Mouse (Mus musculus): ENCODE data around the gene D8Ertd738e. TPM values are rescaled to one million over a fixed set of nuclear protein-coding genes. Genes with fewer than 3 reads are reported as not detected.

Gene D8Ertd738e
- total and polyA plus RNA-seq, 2 experiments from 2014 or later = 130 to 255 TPM

DNA sequence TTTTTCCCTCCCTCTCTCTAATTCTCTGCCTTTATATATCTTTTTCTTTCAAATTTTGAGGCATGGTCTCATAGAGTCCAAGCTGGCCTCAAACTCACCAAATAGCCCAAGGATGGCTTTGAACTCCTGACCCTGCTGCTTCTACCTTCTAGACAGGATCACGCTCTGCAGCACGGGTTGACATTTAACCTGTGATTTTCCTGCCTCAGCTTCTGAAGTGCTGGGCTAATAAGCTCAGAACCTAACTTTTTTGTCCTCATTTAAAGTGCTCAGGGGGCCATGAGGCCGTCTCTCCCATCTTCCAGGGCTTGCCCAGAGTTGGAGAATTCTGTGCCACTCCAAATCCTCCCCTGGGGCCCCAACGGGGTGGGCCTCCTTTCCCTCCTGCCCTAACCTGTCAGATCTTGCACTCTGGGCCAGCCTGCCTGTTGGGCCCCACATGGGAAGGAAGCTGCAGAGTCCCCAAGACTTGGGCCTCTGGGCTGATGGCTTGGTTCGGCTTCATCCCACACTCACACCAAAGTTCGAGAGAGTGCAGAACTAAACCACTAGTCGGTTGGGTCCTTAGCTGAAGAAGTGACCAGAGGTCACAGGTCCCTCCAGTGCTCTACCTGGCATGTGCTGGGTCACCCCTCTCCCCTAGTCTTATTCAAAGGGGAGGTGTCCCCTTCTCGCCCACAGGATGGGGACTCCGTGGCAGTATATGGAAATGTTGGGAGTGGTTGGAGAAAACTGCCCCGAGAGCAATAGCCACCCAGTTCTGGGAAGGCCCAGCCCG, 50.0 kb downstream of the D8Ertd738e start:
- Histone ChIP-seq H3K27ac (ENCODE audit: low read depth, low read length) (peak overlapping the region; percentile 3; the same call in 1 of the 2 replicates), H3K4me2 (ENCODE audit: low read depth) (no peak overlapping the region), H3K4me3 (ENCODE audit: low read depth, low read length) (no peak overlapping the region), H3K9me3 (ENCODE audit: low read length) (no peaks in the 10 kb centered on the region), H3K27me3 (ENCODE audit: insufficient read depth, low read length) (no peaks in the 10 kb centered on the region), H3K9ac (no peak overlapping the region), H3K4me1 (ENCODE audit: insufficient read depth) (peaks cover 16% of the 10 kb centered on the region), H3K36me3 (ENCODE audit: insufficient read depth) (no peaks in the 10 kb centered on the region)
- WGBS = 38% methylated on average over 11 of the region's 11 CpGs
- DNase-seq (no peak), ATAC-seq (no peak)
- TF ChIP-seq CTCF (IDR thresholded peaks at IDR 0.05; ENCODE audit: low read depth) = no peak

- ATAC-seq = no peak
Observed at GRCm38 (mm10) chr8:84198871-84199270, 50.6 kb downstream of the D8Ertd738e start.

GRCm38 (mm10) chr8:84197922-84198774, 51.4 kb downstream of the D8Ertd738e start:
- peak overlapping the region; percentile 50 for H3K4me3 ChIP-seq (ENCODE audit: low read depth, low read length)
- H3K27ac ChIP-seq (ENCODE audit: low read depth, low read length) = peak overlapping the region; percentile 79
- no peaks in the 10 kb centered on the region for H3K36me3 ChIP-seq (ENCODE audit: insufficient read depth)
- H3K4me2 ChIP-seq (ENCODE audit: low read depth) = peak overlapping the region; percentile 71
- DNase-seq (peak; percentile 84), ATAC-seq (peak; percentile 87)
- 1% methylated on average over 30 of the region's 30 CpGs for WGBS
- no peak for TF ChIP-seq CTCF (IDR thresholded peaks at IDR 0.05; ENCODE audit: low read depth)
- peak overlapping the region; percentile 26 for H3K9ac ChIP-seq
- H3K9me3 ChIP-seq (ENCODE audit: low read length) = no peaks in the 10 kb centered on the region
- H3K27me3 ChIP-seq (ENCODE audit: insufficient read depth, low read length) = no peaks in the 10 kb centered on the region
- peaks cover 10% of the 10 kb centered on the region for H3K4me1 ChIP-seq (ENCODE audit: insufficient read depth)

More at GRCm38 (mm10) chr8:84198871-84199270, 50.6 kb downstream of the D8Ertd738e start:
- H3K4me2 ChIP-seq (ENCODE audit: low read depth) = peak overlapping the region; percentile 71
- no peak overlapping the region for H3K9ac ChIP-seq
- TF ChIP-seq CTCF (IDR thresholded peaks at IDR 0.05; ENCODE audit: low read depth) = no peak
- 24% methylated on average over 4 of the region's 4 CpGs for WGBS
- H3K36me3 ChIP-seq (ENCODE audit: insufficient read depth) = no peaks in the 10 kb centered on the region
- peak overlapping the region; percentile 2; the same call in 1 of the 2 replicates for H3K27ac ChIP-seq (ENCODE audit: low read depth, low read length)
- H3K4me3 ChIP-seq (ENCODE audit: low read depth, low read length) = no peak overlapping the region
- no peaks in the 10 kb centered on the region for H3K27me3 ChIP-seq (ENCODE audit: insufficient read depth, low read length)
- peaks cover 12% of the 10 kb centered on the region for H3K4me1 ChIP-seq (ENCODE audit: insufficient read depth)
- no peak for DNase-seq
- H3K9me3 ChIP-seq (ENCODE audit: low read length) = no peaks in the 10 kb centered on the region

GRCm38 (mm10) chr8:84197141-84197921, 52.2 kb downstream of the D8Ertd738e start:
- ATAC-seq = peak; percentile 63
- TF ChIP-seq CTCF (IDR thresholded peaks at IDR 0.05; ENCODE audit: low read depth) = no peak
- 2% methylated on average over 43 of the region's 43 CpGs for WGBS

More at GRCm38 (mm10) chr8:84197141-84197921, 52.2 kb downstream of the D8Ertd738e start:
- peak; percentile 95 for DNase-seq
- Histone ChIP-seq H3K27me3 (ENCODE audit: insufficient read depth, low read length) (no peaks in the 10 kb centered on the region), H3K9ac (peak overlapping the region; percentile 26), H3K4me3 (ENCODE audit: low read depth, low read length) (peak overlapping the region; percentile 50), H3K9me3 (ENCODE audit: low read length) (no peaks in the 10 kb centered on the region), H3K36me3 (ENCODE audit: insufficient read depth) (no peaks in the 10 kb centered on the region), H3K4me2 (ENCODE audit: low read depth) (peak overlapping the region; percentile 71), H3K27ac (ENCODE audit: low read depth, low read length) (peak overlapping the region; percentile 79), H3K4me1 (ENCODE audit: insufficient read depth) (peaks cover 10% of the 10 kb centered on the region)

MicroRNAs encoded within 50 kb of the gene (microRNA counts, 519-probe panel; counts per million panel counts)
- microRNA mmu-miR-23a (4,749 counts per million, percentile 64 among the panel's probes with 10 or more counts), microRNA mmu-miR-27a (5,069 counts per million, percentile 67 among the panel's probes with 10 or more counts)

Small RNAs within 50 kb of the gene (microRNA-seq; reads per million reads assigned to microRNA genes)
- gene Mir23a (6,016 to 6,148 reads per million in 2 experiments), gene Mir24-2 (0 reads per million in 2 experiments), gene Mir27a (96.6 to 147 reads per million in 2 experiments), gene Mir3074-2 (0 reads per million in 2 experiments)

Other genes starting within 250 kb of the D8Ertd738e start
- 0.15 and 0.81 TPM in 2 replicates for gene 1700067K01Rik, start 248.2 kb downstream of the D8Ertd738e start, total RNA-seq (2014; rRNA removed)
- gene 1700067K01Rik, start 248.2 kb downstream of the D8Ertd738e start, polyA plus RNA-seq (2015; fragmentation: Nextera tagmentation; extraction: Ambion mirVana) = 0.36 and 0.86 TPM in 2 replicates
- gene 2210011C24Rik, start 237.5 kb downstream of the D8Ertd738e start, total RNA-seq (2014; rRNA removed) = not detected in 2 replicates
- gene 2210011C24Rik, start 237.5 kb downstream of the D8Ertd738e start, polyA plus RNA-seq (2015; fragmentation: Nextera tagmentation; extraction: Ambion mirVana) = 0.38 and 1.2 TPM in 2 replicates
- gene Palm3, start 228.2 kb downstream of the D8Ertd738e start, total RNA-seq (2014; rRNA removed) = 2.7 and 5.4 TPM in 2 replicates
- gene Palm3, start 228.2 kb downstream of the D8Ertd738e start, polyA plus RNA-seq (2015; fragmentation: Nextera tagmentation; extraction: Ambion mirVana) = 2.8 and 4.3 TPM in 2 replicates
- 0.31 and 0.86 TPM in 2 replicates for gene Il27ra, start 207.1 kb downstream of the D8Ertd738e start, total RNA-seq (2014; rRNA removed)
- 0.29 and 0.45 TPM in 2 replicates for gene Il27ra, start 207.1 kb downstream of the D8Ertd738e start, polyA plus RNA-seq (2015; fragmentation: Nextera tagmentation; extraction: Ambion mirVana)
- 0.33 TPM in 1 of 2 replicates, not detected in the other for gene Rln3, start 204.7 kb downstream of the D8Ertd738e start, total RNA-seq (2014; rRNA removed)
- gene Rln3, start 204.7 kb downstream of the D8Ertd738e start, polyA plus RNA-seq (2015; fragmentation: Nextera tagmentation; extraction: Ambion mirVana) = not detected in 2 replicates
- gene Gm10643, start 184.6 kb downstream of the D8Ertd738e start, total RNA-seq (2014; rRNA removed) = 3.3 and 4.7 TPM in 2 replicates
- 1.3 and 1.6 TPM in 2 replicates for gene Gm10643, start 184.6 kb downstream of the D8Ertd738e start, polyA plus RNA-seq (2015; fragmentation: Nextera tagmentation; extraction: Ambion mirVana)
- gene Rfx1, start 182.9 kb downstream of the D8Ertd738e start, total RNA-seq (2014; rRNA removed) = 22.2 and 31.2 TPM in 2 replicates
- gene Rfx1, start 182.9 kb downstream of the D8Ertd738e start, polyA plus RNA-seq (2015; fragmentation: Nextera tagmentation; extraction: Ambion mirVana) = 4.4 and 6.2 TPM in 2 replicates
- gene Dcaf15, start 145.0 kb downstream of the D8Ertd738e start, total RNA-seq (2014; rRNA removed) = 49.5 and 63.2 TPM in 2 replicates
- 16.3 and 17.2 TPM in 2 replicates for gene Dcaf15, start 145.0 kb downstream of the D8Ertd738e start, polyA plus RNA-seq (2015; fragmentation: Nextera tagmentation; extraction: Ambion mirVana)
- gene Podnl1, start 123.7 kb downstream of the D8Ertd738e start, total RNA-seq (2014; rRNA removed) = 0.08 and 0.24 TPM in 2 replicates
- 0.09 and 0.23 TPM in 2 replicates for gene Podnl1, start 123.7 kb downstream of the D8Ertd738e start, polyA plus RNA-seq (2015; fragmentation: Nextera tagmentation; extraction: Ambion mirVana)
- 64.2 and 70.1 TPM in 2 replicates for gene Cc2d1a, start 101.8 kb downstream of the D8Ertd738e start, total RNA-seq (2014; rRNA removed)
- 36.3 and 48.4 TPM in 2 replicates for gene Cc2d1a, start 101.8 kb downstream of the D8Ertd738e start, polyA plus RNA-seq (2015; fragmentation: Nextera tagmentation; extraction: Ambion mirVana)
- 3.5 and 6.0 TPM in 2 replicates for gene 4930432K21Rik, start 101.7 kb downstream of the D8Ertd738e start, total RNA-seq (2014; rRNA removed)
- gene 4930432K21Rik, start 101.7 kb downstream of the D8Ertd738e start, polyA plus RNA-seq (2015; fragmentation: Nextera tagmentation; extraction: Ambion mirVana) = 2.4 and 3.3 TPM in 2 replicates
- 1.7 and 3.2 TPM in 2 replicates for gene Nanos3, start 64.5 kb downstream of the D8Ertd738e start, total RNA-seq (2014; rRNA removed)
- gene Nanos3, start 64.5 kb downstream of the D8Ertd738e start, polyA plus RNA-seq (2015; fragmentation: Nextera tagmentation; extraction: Ambion mirVana) = 10.0 and 13.3 TPM in 2 replicates
- 36.5 and 47.7 TPM in 2 replicates for gene Zswim4, start 12.7 kb downstream of the D8Ertd738e start, total RNA-seq (2014; rRNA removed)
- gene Zswim4, start 12.7 kb downstream of the D8Ertd738e start, polyA plus RNA-seq (2015; fragmentation: Nextera tagmentation; extraction: Ambion mirVana) = 15.1 and 15.5 TPM in 2 replicates
- 36.2 and 36.4 TPM in 2 replicates for gene Mri1, start 7.6 kb upstream of the D8Ertd738e start, total RNA-seq (2014; rRNA removed)
- 32.0 and 39.8 TPM in 2 replicates for gene Mri1, start 7.6 kb upstream of the D8Ertd738e start, polyA plus RNA-seq (2015; fragmentation: Nextera tagmentation; extraction: Ambion mirVana)
- 23.3 and 23.4 TPM in 2 replicates for gene Ccdc130, start 20.7 kb upstream of the D8Ertd738e start, total RNA-seq (2014; rRNA removed)
- 22.2 and 22.4 TPM in 2 replicates for gene Ccdc130, start 20.7 kb upstream of the D8Ertd738e start, polyA plus RNA-seq (2015; fragmentation: Nextera tagmentation; extraction: Ambion mirVana)
- 29.2 and 31.1 TPM in 2 replicates for gene Cacna1a, start 138.7 kb upstream of the D8Ertd738e start, total RNA-seq (2014; rRNA removed)
- gene Cacna1a, start 138.7 kb upstream of the D8Ertd738e start, polyA plus RNA-seq (2015; fragmentation: Nextera tagmentation; extraction: Ambion mirVana) = 5.3 and 8.6 TPM in 2 replicates

Data from forebrain, postnatal 0 days (tissue).